Mouse (Mus musculus): ENCODE measurements around the gene Tlr6.

The Tlr6 gene

DNA sequence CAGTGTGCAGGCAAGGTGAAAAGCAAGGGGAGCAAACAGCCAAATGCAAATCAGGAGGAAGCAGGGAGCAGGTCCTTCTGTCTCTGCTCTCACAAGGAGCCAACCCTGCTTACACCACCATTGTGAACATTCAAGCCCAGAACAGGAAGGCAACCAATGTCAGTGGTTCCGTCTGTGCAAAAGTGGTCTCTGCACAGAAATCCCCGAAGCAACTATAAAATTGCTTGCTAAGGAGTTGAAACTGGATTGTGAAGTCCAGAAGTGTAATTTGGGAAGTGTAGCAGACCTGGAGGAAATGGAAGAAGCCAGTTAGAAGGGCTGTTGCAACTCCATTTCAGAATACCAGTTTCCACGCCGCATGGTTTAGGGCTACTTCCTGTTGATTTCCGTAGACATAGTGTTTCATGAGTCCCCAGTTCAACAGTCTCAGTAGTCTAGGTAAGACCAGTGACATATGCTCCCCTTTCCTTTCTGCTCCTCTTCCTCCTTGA is 37.0 kb downstream of the Tlr6 start:
- no peak for DNase-seq

DNA sequence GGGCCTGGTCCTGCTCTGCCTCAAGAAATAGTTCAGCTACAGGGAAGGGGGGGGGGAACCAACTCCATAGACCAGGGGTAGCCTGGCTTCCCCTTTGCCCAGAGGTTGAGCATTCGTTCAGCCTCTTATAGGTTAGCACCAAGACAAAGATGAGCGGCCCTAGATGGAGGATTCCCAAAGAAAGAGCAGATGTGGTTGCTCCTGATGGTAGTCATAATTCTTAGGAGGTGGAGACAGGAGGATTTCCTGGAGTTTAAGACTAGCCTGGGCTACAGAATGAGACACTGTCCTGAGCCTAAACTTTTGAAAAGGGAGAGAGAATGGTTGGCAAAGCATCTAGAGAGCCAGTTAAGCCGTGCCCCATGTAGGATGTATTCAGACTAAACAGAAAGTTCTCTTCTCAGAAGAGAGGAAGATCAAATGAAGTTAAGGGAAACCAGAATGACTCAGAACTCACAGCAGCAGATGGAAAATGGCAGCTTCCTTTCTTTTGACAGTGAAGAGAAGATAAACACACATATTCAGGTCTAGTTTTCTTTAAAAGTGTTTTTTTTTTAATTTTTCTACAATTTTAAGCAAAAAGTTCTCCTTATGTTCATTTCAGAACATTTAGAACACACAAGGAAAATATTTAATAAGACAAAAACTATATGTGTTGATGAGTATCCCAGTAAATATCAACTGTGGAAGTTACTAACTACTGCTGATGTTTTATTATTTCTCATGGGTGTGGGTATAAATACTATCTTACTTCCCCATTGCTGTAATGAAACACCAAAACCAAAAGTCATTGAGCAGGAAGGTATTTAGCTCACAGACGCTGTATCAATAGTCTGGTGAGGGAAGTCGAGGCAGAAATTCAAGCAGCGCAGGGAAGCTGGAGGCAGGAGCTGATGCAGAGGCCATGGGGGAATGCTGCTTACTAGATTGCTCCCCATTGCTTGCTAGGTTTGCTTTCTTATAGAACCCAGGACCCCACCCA is 41.0 kb downstream of the Tlr6 start:
- DNase-seq = no peak

DNA sequence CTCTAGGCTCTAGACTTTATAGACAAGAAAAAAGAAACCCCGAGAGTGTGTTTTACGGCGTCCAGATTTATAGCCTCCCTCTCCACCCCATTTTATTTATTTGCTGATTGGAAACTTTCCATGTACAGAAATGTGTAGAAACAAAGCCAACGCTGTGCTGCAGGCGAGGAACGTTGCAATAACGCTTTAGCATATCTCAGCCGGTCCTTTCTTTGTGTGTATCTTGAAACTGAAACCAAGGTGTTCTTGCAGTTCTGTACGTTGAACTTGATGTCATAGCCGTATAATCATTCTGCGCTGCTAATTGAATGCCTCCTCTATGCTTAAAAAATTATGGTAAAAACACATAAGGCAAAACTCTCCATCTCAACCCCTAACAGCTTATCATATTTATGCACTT is 42.2 kb downstream of the Tlr6 start:
- no peak for DNase-seq

DNA sequence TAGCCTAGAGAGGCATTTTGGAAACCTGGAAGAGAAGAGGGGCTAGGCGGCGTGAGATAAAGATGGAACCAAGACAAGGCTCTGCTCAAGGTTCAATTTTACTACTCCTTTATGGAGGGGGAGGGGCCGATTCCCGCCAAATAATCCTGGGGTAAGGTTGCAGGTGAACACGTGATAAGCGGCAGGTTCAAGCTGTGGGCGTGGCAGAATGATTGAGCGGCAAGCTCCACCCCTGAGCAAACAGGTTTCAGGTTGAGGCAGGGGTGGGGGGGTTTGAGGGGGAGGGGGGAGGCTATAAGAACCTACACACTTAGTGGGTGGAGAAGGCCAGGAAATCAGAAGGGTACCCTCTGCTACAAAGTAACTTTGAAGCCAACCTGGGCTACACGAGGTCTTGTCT is 42.7 kb downstream of the Tlr6 start:
- DNase-seq = no peak

DNA sequence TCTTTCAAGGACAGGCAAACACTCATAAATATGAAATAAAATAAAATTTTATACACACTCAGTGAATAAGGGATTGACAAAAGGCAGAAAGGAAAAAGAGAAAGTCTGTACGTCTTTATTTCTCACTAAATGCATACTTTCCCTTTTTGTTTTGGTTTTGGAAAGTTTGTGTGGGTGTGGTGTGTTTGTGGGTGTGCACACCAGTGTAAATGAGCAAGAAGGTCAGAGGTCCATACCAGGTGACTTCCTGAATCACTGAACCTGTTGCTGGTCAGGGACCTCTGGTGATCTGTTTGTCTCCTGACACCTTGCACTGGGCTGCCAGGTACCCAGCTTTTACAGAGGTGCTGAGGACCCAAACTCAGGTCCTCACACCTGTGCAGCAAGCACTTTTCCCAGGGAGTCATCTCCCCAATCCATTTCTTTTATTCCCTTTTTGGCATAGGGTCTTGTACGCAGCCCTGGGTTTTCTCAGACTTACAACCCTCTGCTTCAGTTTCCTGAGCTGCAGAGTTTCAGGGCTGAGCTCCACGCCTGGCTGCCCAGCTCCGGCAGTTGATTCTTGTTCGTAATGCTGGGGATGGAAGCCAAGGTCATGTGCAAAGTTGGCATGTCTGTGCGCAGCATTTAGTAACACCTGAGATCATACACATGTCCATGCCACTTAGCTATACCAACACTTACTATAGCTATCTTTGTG is 51.2 kb downstream of the Tlr6 start:
- no peak for DNase-seq

DNA sequence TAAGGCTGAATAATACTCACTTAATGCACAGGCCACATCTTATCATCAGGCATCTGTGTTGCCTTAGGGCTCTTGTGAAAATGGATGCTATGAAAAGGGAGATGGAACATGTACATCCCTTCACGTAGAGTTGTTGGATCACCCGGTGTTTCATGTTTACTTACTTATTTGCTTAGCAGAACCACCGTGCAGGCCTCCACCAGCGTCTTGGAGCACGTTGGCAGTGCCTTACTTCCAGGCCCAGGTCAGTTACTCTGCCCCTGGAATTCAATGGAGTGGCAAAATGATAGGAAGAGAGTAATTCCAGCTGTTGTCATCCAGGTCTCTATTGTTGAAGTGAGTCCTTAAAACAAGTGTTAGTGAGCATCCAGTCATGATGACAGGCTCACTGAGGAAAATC is 52.0 kb downstream of the Tlr6 start:
- no peak for DNase-seq

DNA sequence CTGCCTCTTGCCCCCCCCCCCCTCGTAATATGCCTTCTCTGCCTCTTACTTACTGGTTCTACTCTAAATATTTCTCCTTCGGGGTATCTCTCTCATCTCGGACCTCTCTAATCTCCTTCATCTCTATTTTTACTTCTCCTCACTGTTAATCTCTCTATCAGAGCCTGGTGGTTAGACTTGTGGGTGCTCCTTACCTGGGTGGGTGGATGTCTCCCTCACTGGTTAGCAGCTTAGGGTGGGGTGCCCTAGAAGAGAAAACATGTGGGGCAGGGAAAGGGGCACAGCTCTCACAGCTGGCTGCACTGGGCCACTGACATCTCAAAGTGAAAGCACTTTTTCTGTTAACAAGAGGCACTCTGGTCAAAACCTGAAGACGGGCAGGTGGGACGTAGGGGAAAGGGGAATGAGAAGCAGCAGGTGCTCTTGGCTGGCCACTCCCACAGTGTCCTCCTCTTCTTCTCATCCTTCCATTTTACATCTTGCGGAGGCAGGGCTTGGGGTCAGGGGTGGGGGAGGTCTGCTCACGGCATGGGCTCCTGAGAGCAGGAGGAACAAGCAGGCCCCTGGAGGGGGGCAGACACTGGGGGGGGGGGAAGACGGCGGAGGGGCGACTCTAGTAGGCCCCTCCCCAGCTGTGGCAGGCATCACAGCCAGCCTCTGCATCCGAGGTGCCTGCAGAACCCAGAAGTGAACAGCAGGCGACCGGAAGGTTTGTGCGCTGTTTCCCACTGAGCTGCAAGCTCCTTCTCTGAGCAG is 54.2 kb downstream of the Tlr6 start:
- peak; percentile 72 for DNase-seq
